Mouse (Mus musculus): ENCODE data around the gene Ppfibp1. TPM values are rescaled to one million over a fixed set of nuclear protein-coding genes. Genes with fewer than 3 reads are reported as not detected.

Gene Ppfibp1
- total RNA-seq, 2 experiments from 2014 or later = 56.8 to 61.1 TPM

DNA sequence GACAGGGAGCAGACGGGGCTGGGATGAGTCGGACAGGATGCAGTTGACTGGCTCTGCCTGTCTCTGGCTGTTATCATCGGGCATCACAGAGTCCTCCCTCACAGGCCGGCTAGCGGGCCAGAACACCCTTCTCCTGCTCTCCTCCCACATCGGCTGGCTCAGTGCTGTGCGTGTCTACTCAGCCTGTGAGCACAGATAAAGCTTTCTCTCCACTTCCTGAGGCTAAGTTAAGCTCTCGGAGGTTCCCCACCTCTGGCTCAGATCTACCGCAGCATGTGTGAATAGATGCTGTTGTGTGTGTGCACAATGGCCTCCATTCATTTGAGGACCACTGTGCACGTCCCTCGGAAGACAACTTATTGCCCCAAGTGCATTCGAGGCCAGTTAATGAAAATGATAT lies 67.6 kb downstream of the Ppfibp1 start:
- peak; percentile 15 to 47 for DNase-seq (ENCODE audit: low spot score in 2 of 2)

DNA sequence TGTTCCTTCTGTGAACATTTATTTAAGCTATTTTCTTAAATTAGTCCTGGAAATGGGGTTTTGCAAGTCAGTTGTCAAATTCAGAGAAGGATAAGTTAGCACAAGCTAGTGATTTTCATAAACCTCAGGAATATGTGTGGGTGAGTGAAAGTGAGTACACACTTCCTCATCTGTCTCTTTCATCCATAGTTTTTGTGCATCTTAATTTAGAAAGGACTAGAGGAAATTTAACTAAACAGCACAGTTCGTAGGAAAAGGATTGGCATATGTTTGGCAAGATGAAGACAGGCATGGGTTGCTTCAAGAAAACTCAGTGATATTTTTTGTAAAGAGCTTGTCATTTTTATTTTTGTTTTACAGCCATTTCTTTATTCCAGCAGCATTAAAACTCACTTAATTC lies 68.7 kb downstream of the Ppfibp1 start:
- peak in 1 of 2 experiments; percentile 25 for DNase-seq (ENCODE audit: low spot score in 2 of 2)

GRCm38 (mm10) chr6:146958694-146959093 lies 70.4 kb downstream of the Ppfibp1 start:
- no peak for DNase-seq (ENCODE audit: low spot score in 2 of 2)

- DNase-seq (ENCODE audit: low spot score in 2 of 2) = no peak
Measured at GRCm38 (mm10) chr6:146959908-146960680, 71.8 kb downstream of the Ppfibp1 start.

GRCm38 (mm10) chr6:146960956-146961355 lies 72.7 kb downstream of the Ppfibp1 start:
- peak in 1 of 2 experiments; percentile 17 for DNase-seq (ENCODE audit: low spot score in 2 of 2)

- DNase-seq (ENCODE audit: low spot score in 2 of 2) = peak in 1 of 2 experiments; percentile 46
Measured at GRCm38 (mm10) chr6:146961832-146962481, 73.7 kb downstream of the Ppfibp1 start.

- DNase-seq (ENCODE audit: low spot score in 2 of 2) = no peak
Measured at GRCm38 (mm10) chr6:146963396-146964150, 75.3 kb downstream of the Ppfibp1 start.

DNA sequence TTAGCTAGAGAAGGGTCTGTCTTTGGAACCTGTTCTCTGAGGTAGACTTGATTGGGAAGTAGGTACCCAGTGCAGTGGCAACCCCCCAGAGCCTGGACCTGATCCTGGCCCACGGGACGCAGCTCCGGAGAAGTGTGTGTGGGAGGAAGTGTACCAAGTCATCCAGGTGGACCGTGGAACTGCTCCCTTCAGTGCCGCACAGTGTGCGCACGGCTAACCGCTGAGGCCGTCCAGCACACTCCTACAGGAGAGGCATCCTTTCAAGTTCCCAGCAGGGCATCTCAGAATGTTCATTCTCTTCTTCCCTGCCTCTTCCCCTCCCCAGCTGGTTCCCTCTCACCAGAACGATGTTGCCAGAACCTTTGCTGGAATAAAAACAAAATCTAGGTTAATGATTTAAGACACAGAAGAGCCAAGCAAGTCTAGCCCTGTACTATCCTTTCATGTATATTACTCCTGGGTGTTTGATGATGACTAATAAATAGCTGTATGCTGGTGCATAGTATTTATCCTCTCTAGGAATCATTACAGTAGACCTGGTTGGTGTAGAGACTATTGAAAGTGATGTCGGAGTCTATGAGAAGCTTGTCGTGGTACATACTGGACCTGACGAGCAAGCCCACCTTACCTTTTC lies 77.0 kb downstream of the Ppfibp1 start:
- DNase-seq (ENCODE audit: low spot score in 2 of 2) = no peak

DNA sequence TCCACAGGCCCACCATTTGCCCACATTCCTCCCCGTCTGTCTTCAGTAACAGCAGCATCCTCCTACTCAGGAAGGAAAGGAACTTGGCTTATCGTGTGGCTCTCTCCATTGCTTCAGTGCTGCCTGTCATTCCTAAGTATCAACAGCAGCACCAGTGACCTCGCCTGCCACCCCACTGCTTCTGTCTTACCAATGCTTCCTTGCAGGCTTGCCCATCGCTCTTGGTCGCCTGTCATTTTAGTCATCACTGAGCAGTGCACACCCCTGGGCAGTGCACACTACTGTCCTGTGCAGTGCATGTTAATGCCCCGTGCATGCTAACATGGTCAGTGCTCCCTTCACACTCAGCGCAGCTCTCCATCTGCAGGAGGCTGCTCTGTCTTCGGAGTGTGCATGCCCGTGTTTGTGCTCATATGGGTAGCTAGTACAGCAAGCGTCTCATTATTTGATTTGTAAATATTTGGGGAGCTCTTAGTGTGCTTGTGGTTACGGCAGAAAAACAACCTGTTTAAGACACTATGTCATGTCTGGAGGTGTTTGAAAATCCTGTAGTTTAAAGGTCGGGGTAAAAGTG lies 78.2 kb downstream of the Ppfibp1 start:
- no peak for DNase-seq (ENCODE audit: low spot score in 2 of 2)

DNA sequence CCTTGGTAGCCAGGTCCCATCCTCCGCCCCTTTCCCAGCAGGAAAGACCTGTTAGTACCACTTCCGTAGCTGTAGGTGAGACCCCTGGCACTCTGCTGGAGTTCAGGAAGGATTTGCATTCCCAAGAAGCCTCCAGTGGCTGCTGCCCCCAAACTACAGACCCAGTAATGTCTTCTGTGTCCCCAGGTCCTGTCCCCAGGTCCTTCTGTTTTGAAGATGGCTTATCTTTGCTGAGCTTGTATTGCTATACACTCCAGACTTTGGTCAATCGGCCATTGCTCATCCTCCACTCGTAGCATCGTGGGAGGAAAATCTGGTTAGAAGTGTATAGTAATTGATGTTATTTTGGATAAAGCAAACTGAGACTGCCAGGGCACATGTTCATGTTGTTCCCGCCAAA lies 79.5 kb downstream of the Ppfibp1 start:
- peak in 1 of 2 experiments; percentile 18 for DNase-seq (ENCODE audit: low spot score in 2 of 2)

DNA sequence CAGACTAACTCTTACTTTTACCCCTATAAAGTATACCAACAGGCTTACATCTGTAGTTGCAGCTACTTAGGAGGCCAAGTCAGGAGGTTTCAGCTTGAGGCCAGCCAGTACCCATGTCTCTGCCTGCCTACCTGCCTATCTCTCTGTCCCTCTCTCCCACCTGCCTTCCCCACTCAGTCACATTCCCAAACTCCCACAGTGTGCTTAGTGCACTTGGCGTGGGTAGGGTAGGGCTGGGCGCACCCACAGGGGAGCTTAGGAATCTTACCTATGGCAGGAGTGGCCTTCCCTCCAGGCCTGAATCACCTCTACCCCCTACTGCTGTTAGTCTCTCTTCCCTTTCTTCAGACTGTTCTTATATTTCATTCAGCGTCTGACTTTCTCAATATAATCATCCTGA lies 82.5 kb downstream of the Ppfibp1 start:
- DNase-seq (ENCODE audit: low spot score in 2 of 2) = no peak

DNA sequence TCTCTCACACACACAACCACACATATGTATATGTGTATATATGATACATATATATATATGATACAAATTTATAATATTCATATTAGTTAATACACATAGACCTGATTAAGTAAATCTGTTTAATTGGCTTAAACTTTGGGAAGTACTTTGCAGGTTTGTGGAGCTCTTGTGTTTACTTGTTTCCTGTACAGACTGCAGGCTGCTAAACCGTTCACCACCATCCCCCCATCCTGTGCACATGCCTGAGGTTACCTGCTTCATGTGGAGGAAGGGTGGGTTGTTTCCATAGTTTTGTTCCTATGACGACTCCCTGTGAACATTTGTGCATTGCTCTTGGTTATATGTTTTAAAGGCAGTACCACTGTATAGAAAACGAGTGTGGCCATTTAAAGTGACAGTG lies 83.1 kb downstream of the Ppfibp1 start:
- DNase-seq (ENCODE audit: low spot score in 2 of 2) = no peak

DNA sequence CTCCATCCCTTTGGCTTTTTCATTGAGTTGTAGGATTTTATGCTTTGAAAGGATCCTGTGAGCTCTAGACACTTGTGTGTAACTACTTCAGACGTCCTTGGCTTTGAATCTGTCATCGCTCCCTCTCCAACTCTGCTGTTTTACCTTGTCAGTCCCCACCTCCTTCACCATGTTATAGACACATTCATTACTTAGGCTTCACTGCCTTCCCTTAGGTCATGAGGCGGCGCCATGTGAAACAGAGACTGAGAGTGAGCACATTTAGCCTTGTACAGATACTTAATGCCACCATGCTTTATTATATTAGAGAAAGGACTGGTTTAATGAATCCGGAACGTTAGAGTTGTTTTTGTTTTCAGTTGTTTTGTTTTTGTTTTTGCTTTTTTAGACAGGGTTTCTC lies 83.7 kb downstream of the Ppfibp1 start:
- no peak for DNase-seq (ENCODE audit: low spot score in 2 of 2)

- DNase-seq (ENCODE audit: low spot score in 2 of 2) = no peak
Measured at GRCm38 (mm10) chr6:146972740-146973139, 84.5 kb downstream of the Ppfibp1 start.

- peak in 1 of 2 experiments; percentile 33 for DNase-seq (ENCODE audit: low spot score in 2 of 2)
Measured at GRCm38 (mm10) chr6:146973406-146973805, 85.1 kb downstream of the Ppfibp1 start.

- no peak for DNase-seq (ENCODE audit: low spot score in 2 of 2)
Measured at GRCm38 (mm10) chr6:146973830-146974229, 85.5 kb downstream of the Ppfibp1 start.

GRCm38 (mm10) chr6:146976446-146976845 lies 88.2 kb downstream of the Ppfibp1 start:
- DNase-seq (ENCODE audit: low spot score in 2 of 2) = no peak

- no peak for DNase-seq (ENCODE audit: low spot score in 2 of 2)
Measured at GRCm38 (mm10) chr6:146978691-146979114, 90.4 kb downstream of the Ppfibp1 start.

DNA sequence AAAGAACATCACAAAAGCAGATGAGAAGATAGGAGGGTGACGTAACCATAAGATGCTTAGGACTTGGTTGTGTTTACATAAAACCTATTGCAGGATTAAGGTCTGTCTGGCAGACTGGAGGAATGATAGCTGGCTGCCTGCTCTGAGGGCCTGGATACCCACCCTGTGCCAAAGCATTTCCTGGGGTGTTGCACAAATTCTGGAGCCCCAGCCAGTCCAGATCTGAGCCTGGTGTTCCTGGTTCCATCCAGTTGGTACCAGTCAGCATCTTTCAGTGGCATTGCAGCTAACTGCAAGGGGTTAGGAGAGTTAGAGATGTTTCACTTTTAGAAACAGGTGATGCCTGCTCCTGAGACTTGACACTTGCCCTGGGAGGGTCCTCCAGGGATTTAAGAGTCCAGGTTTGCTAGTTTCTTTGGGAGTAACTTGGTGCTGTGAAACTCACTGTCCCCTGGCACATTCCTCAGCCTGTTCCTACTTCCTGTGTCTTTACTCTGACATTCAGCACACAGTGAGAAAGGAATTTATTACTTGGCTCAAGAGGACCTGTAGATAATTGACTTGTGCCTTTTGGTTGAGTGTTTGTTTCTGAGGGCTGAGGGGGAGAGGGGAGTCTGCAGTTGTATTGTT lies 90.9 kb downstream of the Ppfibp1 start:
- no peak for DNase-seq (ENCODE audit: low spot score in 2 of 2)

DNA sequence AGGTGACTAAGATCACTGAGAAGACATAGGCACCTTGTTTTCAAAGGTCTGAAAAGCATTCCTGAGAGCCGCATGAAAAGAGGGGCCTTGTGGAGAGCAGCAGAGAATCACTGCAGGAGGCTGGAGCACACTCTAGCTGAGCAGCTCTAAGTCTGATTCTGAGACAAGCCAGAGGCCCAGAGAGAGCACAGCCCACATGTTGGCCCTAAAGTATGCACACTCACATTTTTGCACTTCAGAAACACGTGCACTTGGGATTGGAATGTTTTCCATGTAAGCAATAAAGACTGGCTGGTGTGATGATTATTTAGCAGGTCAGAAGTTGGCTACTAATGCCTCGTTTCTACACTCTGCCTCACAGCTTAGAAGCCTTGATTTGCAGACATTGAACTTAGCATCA lies 91.7 kb downstream of the Ppfibp1 start:
- no peak for DNase-seq (ENCODE audit: low spot score in 2 of 2)

Data from layer of hippocampus, postnatal 14 days (tissue).